Mouse (Mus musculus): ENCODE data around the gene Pcdh15.
A peak's percentile ranks its signal among the peaks of the same experiment; 100 is the strongest.

The Pcdh15 gene

GRCm38 (mm10) chr10:73333426-73333825 is 234.3 kb downstream of the Pcdh15 start:
- DNase-seq (ENCODE audit: extremely low spot score, low spot score), result no peak

GRCm38 (mm10) chr10:73379001-73379400 is 279.9 kb downstream of the Pcdh15 start:
- DNase-seq (ENCODE audit: extremely low spot score, low spot score), result no peak

GRCm38 (mm10) chr10:73384003-73384402 is 284.9 kb downstream of the Pcdh15 start:
- no peak for DNase-seq (ENCODE audit: extremely low spot score, low spot score)

- DNase-seq (ENCODE audit: extremely low spot score, low spot score), result no peak
Observed at GRCm38 (mm10) chr10:73400426-73400825, 301.3 kb downstream of the Pcdh15 start.

- DNase-seq (ENCODE audit: extremely low spot score, low spot score), result no peak
Observed at GRCm38 (mm10) chr10:73425408-73425807, 326.3 kb downstream of the Pcdh15 start.

GRCm38 (mm10) chr10:73431345-73431744 is 332.2 kb downstream of the Pcdh15 start:
- DNase-seq (ENCODE audit: extremely low spot score, low spot score), result no peak

- DNase-seq (ENCODE audit: extremely low spot score, low spot score), result no peak
Observed at GRCm38 (mm10) chr10:73484082-73484481, 384.9 kb downstream of the Pcdh15 start.

- no peak for DNase-seq (ENCODE audit: extremely low spot score, low spot score)
Observed at GRCm38 (mm10) chr10:73491654-73492053, 392.5 kb downstream of the Pcdh15 start.

GRCm38 (mm10) chr10:73514846-73515245 is 415.7 kb downstream of the Pcdh15 start:
- DNase-seq (ENCODE audit: extremely low spot score, low spot score), result no peak

GRCm38 (mm10) chr10:73515742-73516141 is 416.6 kb downstream of the Pcdh15 start:
- DNase-seq (ENCODE audit: extremely low spot score, low spot score), result no peak

- no peak for DNase-seq (ENCODE audit: extremely low spot score, low spot score)
Observed at GRCm38 (mm10) chr10:73519438-73519837, 420.3 kb downstream of the Pcdh15 start.

- no peak for DNase-seq (ENCODE audit: extremely low spot score, low spot score)
Observed at GRCm38 (mm10) chr10:73552831-73553230, 453.7 kb downstream of the Pcdh15 start.

GRCm38 (mm10) chr10:73564216-73564615 is 465.1 kb downstream of the Pcdh15 start:
- peak; percentile 13 for DNase-seq (ENCODE audit: extremely low spot score, low spot score)

GRCm38 (mm10) chr10:73574711-73575297 is 475.7 kb downstream of the Pcdh15 start:
- DNase-seq (ENCODE audit: extremely low spot score, low spot score), result no peak

- DNase-seq (ENCODE audit: extremely low spot score, low spot score), result no peak
Observed at GRCm38 (mm10) chr10:73667501-73667900, 568.4 kb downstream of the Pcdh15 start.

GRCm38 (mm10) chr10:73700519-73701286 is 601.6 kb downstream of the Pcdh15 start:
- DNase-seq (ENCODE audit: extremely low spot score, low spot score), result no peak

- DNase-seq (ENCODE audit: extremely low spot score, low spot score), result no peak
Observed at GRCm38 (mm10) chr10:73725566-73726240, 626.6 kb downstream of the Pcdh15 start.

GRCm38 (mm10) chr10:73733246-73733645 is 634.1 kb downstream of the Pcdh15 start:
- no peak for DNase-seq (ENCODE audit: extremely low spot score, low spot score)

- DNase-seq (ENCODE audit: extremely low spot score, low spot score), result no peak
Observed at GRCm38 (mm10) chr10:73749021-73749420, 649.9 kb downstream of the Pcdh15 start.

- no peak for DNase-seq (ENCODE audit: extremely low spot score, low spot score)
Observed at GRCm38 (mm10) chr10:73753876-73754275, 654.7 kb downstream of the Pcdh15 start.

- DNase-seq (ENCODE audit: extremely low spot score, low spot score), result no peak
Observed at GRCm38 (mm10) chr10:73782945-73783344, 683.8 kb downstream of the Pcdh15 start.

GRCm38 (mm10) chr10:73788163-73788562 is 689.0 kb downstream of the Pcdh15 start:
- DNase-seq (ENCODE audit: extremely low spot score, low spot score), result no peak

Data from neural tube, embryonic 10.5 days (tissue).